Mouse (Mus musculus) adrenal gland, postnatal 14 days (tissue): Measurements from ENCODE around the gene Calr4. TPM values are rescaled to one million over a fixed set of nuclear protein-coding genes. Genes with fewer than 3 reads are reported as not detected.

ENCODE experiments used
- DNase-seq: peaks from one replicate; pipeline ENCODE4 v3.0.0; 2021; ENCODE audit warnings: mixed read lengths
- total RNA-seq: library from RNA; stranded (reverse); gene quantifications from 2 replicates; pipeline ENCODE4 v1.2.3, GENCODE M21; 2021

Gene Calr4
- total RNA-seq, 1 experiment from 2014 or later = 1.5 TPM

- no peak for DNase-seq
Measured at GRCm38 (mm10) chr4:109236186-109236879, 2.0 kb downstream of the Calr4 start.

GRCm38 (mm10) chr4:109238428-109239268 lies 4.4 kb downstream of the Calr4 start:
- DNase-seq = peak; percentile 72

- no peak for DNase-seq
Measured at GRCm38 (mm10) chr4:109241221-109241620, 6.9 kb downstream of the Calr4 start.

GRCm38 (mm10) chr4:109241934-109242333 lies 7.6 kb downstream of the Calr4 start:
- peak; percentile 66 for DNase-seq

- DNase-seq = no peak
Measured at GRCm38 (mm10) chr4:109244506-109244905, 10.2 kb downstream of the Calr4 start.

- no peak for DNase-seq
Measured at GRCm38 (mm10) chr4:109245016-109245620, 10.8 kb downstream of the Calr4 start.

GRCm38 (mm10) chr4:109251605-109252004 lies 17.3 kb downstream of the Calr4 start:
- DNase-seq = peak; percentile 63

GRCm38 (mm10) chr4:109252199-109252598 lies 17.9 kb downstream of the Calr4 start:
- no peak for DNase-seq

GRCm38 (mm10) chr4:109253664-109254151 lies 19.4 kb downstream of the Calr4 start:
- DNase-seq = no peak

GRCm38 (mm10) chr4:109254511-109254910 lies 20.2 kb downstream of the Calr4 start:
- DNase-seq = no peak

GRCm38 (mm10) chr4:109255321-109255720 lies 21.0 kb downstream of the Calr4 start:
- no peak for DNase-seq

- DNase-seq = no peak
Measured at GRCm38 (mm10) chr4:109255727-109256417, 21.6 kb downstream of the Calr4 start.

GRCm38 (mm10) chr4:109256791-109257190 lies 22.5 kb downstream of the Calr4 start:
- no peak for DNase-seq

GRCm38 (mm10) chr4:109257639-109258038 lies 23.4 kb downstream of the Calr4 start:
- no peak for DNase-seq

GRCm38 (mm10) chr4:109262068-109262467 lies 27.8 kb downstream of the Calr4 start:
- no peak for DNase-seq

- DNase-seq = peak; percentile 68
Measured at GRCm38 (mm10) chr4:109266056-109266455, 31.8 kb downstream of the Calr4 start.

GRCm38 (mm10) chr4:109266744-109267143 lies 32.5 kb downstream of the Calr4 start:
- no peak for DNase-seq

GRCm38 (mm10) chr4:109267452-109267851 lies 33.2 kb downstream of the Calr4 start:
- no peak for DNase-seq

GRCm38 (mm10) chr4:109268903-109269302 lies 34.6 kb downstream of the Calr4 start:
- DNase-seq = no peak

GRCm38 (mm10) chr4:109271803-109272202 lies 37.5 kb downstream of the Calr4 start:
- DNase-seq = no peak

- no peak for DNase-seq
Measured at GRCm38 (mm10) chr4:109273586-109274240, 39.4 kb downstream of the Calr4 start.
